ENCODE assay signal across 10 mouse cellular contexts in the genomic region with DNA sequence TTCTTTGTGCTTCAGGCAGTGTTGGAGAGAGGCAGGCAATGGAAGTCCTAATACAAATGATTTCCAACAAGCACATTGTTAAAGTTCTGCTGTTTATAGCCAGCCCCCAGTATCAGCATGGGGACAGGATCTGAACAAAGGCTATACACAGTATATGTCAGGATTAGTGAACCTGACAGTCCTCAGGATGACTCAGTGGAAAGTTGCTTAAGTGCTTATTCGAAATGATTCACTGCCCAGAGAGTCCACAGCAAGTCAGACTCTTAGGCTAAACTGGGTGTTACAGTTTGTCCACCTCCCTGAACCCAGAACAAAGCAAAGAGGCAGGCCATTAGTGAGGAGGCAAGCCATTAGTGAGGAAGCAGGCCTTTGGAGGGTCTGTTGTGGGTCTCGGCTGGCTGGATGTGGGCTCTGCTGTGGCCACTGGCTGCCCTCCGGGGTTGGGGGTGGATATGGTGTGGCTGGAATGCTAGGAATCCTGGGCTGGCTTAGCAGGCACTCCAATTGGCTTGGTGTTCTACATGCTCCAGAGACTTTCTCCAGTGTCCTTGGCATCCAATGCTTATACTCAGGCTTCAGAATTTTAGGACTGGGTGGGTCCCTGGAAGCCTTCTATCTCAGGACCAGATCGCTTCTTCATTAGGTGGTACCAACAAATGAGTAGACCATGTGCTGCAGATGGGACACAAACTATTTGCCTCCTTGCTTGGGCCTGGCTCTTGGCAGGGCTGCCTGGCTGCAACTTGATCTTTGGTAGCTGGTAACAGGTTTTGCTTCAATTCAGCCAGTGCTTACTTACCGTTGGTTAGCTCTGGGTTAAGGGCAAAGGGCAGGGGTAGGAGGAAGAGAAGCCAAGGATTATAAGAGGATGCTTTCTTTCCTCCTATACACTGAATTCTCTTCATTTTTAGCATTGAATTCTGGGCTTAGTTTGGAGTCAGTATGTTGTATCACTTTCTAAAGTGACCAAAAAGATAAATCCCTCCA. TPM values are rescaled to one million over a fixed set of nuclear protein-coding genes. Genes with fewer than 3 reads are reported as not detected.
A peak's percentile ranks its signal among the peaks of the same experiment; 100 is the strongest.
DNase-seq lines count a peak whose midpoint lies in the region; ATAC-seq lines count a peak whose summit lies in the region.
"Had no signal": no experiment of that assay in that cellular context is flagged by ENCODE, and none has a peak within 500 bp of the region (broad histone marks: within the 10 kb centered on the region; RNA-seq: fewer than 3 reads in every experiment).

No protein-coding gene starts in this region.

- H3K4me1 ChIP-seq in limb, embryonic 12.5 days (replicated peaks): 0 out of 2 replicates have a peak, but pooled peaks cover 3% of the 10 kb centered on the region

- H3K9me3 ChIP-seq in limb, embryonic 12.5 days: no peaks in the 10 kb centered on the region

- peak; percentile 0 for DNase-seq in 416B (ENCODE audit: low read depth)
- peak; percentile 98 for DNase-seq in Muller cell, postnatal 12 days (ENCODE audit: inconsistent ontology term)
- peak; percentile 13 to 15 for DNase-seq in gastrocnemius, postnatal 36 days
- no peak for DNase-seq in thymus, postnatal 25 days
- no peak for DNase-seq in c-Kit-positive CD71-positive TER-119-positive erythroid progenitor cells, embryonic 14.5 days (ENCODE audit: low spot score)
- DNase-seq in left cerebral cortex, adult 18-20 months (ENCODE audit: low spot score in 2 of 2): no peak
- DNase-seq: cerebellum, adult 9-11 months had no signal

- intact Hi-C loops in gastrocnemius, postnatal 36 days (cut with DNase I): no loop called here

- no peak overlapping the region for H3K9ac ChIP-seq in limb, embryonic 12.5 days (replicated peaks)

- 51% methylated on average over 5 of the region's 5 CpGs for WGBS in limb, embryonic 12.5 days

- H3K27ac ChIP-seq in limb, embryonic 12.5 days: no peak overlapping the region
- H3K27ac ChIP-seq: macrophage; stomach, postnatal 0 days had no signal

- peaks cover 37% of the 10 kb centered on the region for H3K27me3 ChIP-seq in limb, embryonic 12.5 days

- no peak overlapping the region for H3K4me3 ChIP-seq in limb, embryonic 12.5 days (replicated peaks)

- H3K4me2 ChIP-seq in limb, embryonic 12.5 days: no peak overlapping the region

- 0 out of 2 replicates have a peak, but pooled peaks have one; percentile 66 for ATAC-seq in limb, embryonic 12.5 days (ENCODE audit: insufficient number of reproducible peaks, insufficient read depth, low FRiP score, low TSS enrichment, low read depth)

- no peaks in the 10 kb centered on the region for H3K36me3 ChIP-seq in limb, embryonic 12.5 days

RNA-seq across cellular contexts. Expression of a gene that starts 49.3 kb away (rescaled TPM):
- 1 to 10 TPM; 1.3 to 2.2 TPM for total RNA-seq in gastrocnemius, postnatal 36 days (2021)
- 20.4 and 28.1 TPM in 2 replicates for polyA plus RNA-seq in limb, embryonic 12.5 days (2016; fragmentation: Nextera tagmentation; extraction: Ambion mirVana)
- 10 to 100 TPM; 15.0 to 20.8 TPM for total RNA-seq in left cerebral cortex, adult 18-20 months (2021)
- polyA plus RNA-seq: macrophage had no signal

Comparison
In these comparisons a context has a peak if more than half of its experiments do, and no peak if none do; other contexts are left out.
1. DNase-seq: peak in 416B (single experiment), Muller cell, postnatal 12 days (single experiment) and gastrocnemius, postnatal 36 days (2 of 2); none in thymus, postnatal 25 days (single experiment), c-Kit-positive CD71-positive TER-119-positive erythroid progenitor cells, embryonic 14.5 days (single experiment) and left cerebral cortex, adult 18-20 months (0 of 2).
2. RNA of a gene that starts 49.3 kb away (total RNA-seq): 15.0 to 20.8 TPM in left cerebral cortex, adult 18-20 months; 1.3 to 2.2 TPM in gastrocnemius, postnatal 36 days; every median in the first group is over 4 times any median in the second.